Mouse (Mus musculus) small intestine, adult 2 months (tissue): Measurements from ENCODE around the gene Tmem30c. TPM values are rescaled to one million over a fixed set of nuclear protein-coding genes. Genes with fewer than 3 reads are reported as not detected.

Experiments used
- H3K27ac ChIP-seq: fragments of 200-500 bp; 2 replicates; pipeline ENCODE4 v1.5.1; 2012; ENCODE audit warnings: low read depth, low read length, control low read depth, inconsistent platforms; ENCODE audit not compliant: insufficient read depth
- H3K27me3 ChIP-seq: fragments of 200-500 bp; 2 replicates; pipeline ENCODE4 v1.6.1; 2012; ENCODE audit warnings: mild to moderate bottlenecking, moderate library complexity, low read length, inconsistent platforms; ENCODE audit not compliant: control insufficient read depth, insufficient read depth
- H3K36me3 ChIP-seq: fragments of 200-500 bp; 2 replicates; pipeline ENCODE4 v1.6.1; 2012; ENCODE audit warnings: mild to moderate bottlenecking, low read length, control low read depth, inconsistent platforms; ENCODE audit not compliant: control insufficient read depth, insufficient read depth
- H3K4me1 ChIP-seq: fragments of 200-500 bp; 2 replicates; pipeline ENCODE4 v1.6.1; 2012; ENCODE audit warnings: low read length, inconsistent platforms, mixed read lengths; ENCODE audit not compliant: control insufficient read depth, insufficient read depth, insufficient read length
- H3K4me3 ChIP-seq: fragments of 200-500 bp; 2 replicates; pipeline ENCODE4 v1.5.1; 2012; ENCODE audit warnings: low read depth, mild to moderate bottlenecking, control low read depth, inconsistent platforms, low read length, moderate library complexity
- CTCF ChIP-seq: fragments of 200-500 bp; IDR thresholded peaks from 2 replicates; pipeline ENCODE4 v1.5.1; 2012; ENCODE audit warnings: low read depth, mild to moderate bottlenecking, control low read depth, inconsistent platforms, low read length, moderate library complexity, mixed read lengths; ENCODE audit not compliant: insufficient replicate concordance, insufficient read length; ENCODE audit errors: extremely low read depth
- POLR2A ChIP-seq: fragments of 200-500 bp; IDR thresholded peaks from 2 replicates; pipeline ENCODE4 v1.6.1; 2012; ENCODE audit warnings: low read depth, mild to moderate bottlenecking, control low read depth, inconsistent platforms, low read length, moderate library complexity
- WGBS: fragments of 180-500 bp; shearing (Covaris S2); methylation state at CpG from one replicate; pipeline ENCODE4 v1.1.7; 2018; 5-methylcytosine and 5-hydroxymethylcytosine counted together
- polyA plus RNA-seq: library from polyadenylated mRNA; depleted of rRNA; stranded (reverse); fragments of >200 nt; gene quantifications from 2 replicates; pipeline ENCODE4 v1.2.3, GENCODE M21; 2012

Tmem30c gene
- polyA plus RNA-seq, 1 experiment: not detected

GRCm38 (mm10) chr16:57313487-57313886 lies 20.8 kb upstream of the Tmem30c start:
- TF ChIP-seq CTCF: no peak
- TF ChIP-seq POLR2A: no peak
- Histone ChIP-seq H3K4me3 (no peak overlapping the region), H3K36me3 (no peaks in the 10 kb centered on the region), H3K4me1 (no peaks in the 10 kb centered on the region), H3K27ac (no peak overlapping the region), H3K27me3 (no peaks in the 10 kb centered on the region)
- 81% methylated on average over 3 of the region's 3 CpGs for WGBS

- 85% methylated on average over 2 of the region's 2 CpGs for WGBS
- H3K36me3 ChIP-seq: no peaks in the 10 kb centered on the region
- no peak overlapping the region for H3K4me3 ChIP-seq
- H3K27me3 ChIP-seq: no peaks in the 10 kb centered on the region
- TF ChIP-seq CTCF: no peak
- no peak for TF ChIP-seq POLR2A
- H3K4me1 ChIP-seq: no peaks in the 10 kb centered on the region
- no peak overlapping the region for H3K27ac ChIP-seq
Observed at GRCm38 (mm10) chr16:57312130-57312529, 19.5 kb upstream of the Tmem30c start.

GRCm38 (mm10) chr16:57305463-57305862 lies 12.8 kb upstream of the Tmem30c start:
- TF ChIP-seq CTCF (no peak), POLR2A (no peak)
- no peak overlapping the region for H3K4me3 ChIP-seq
- no peaks in the 10 kb centered on the region for H3K36me3 ChIP-seq
- H3K27me3 ChIP-seq: no peaks in the 10 kb centered on the region
- no peaks in the 10 kb centered on the region for H3K4me1 ChIP-seq
- WGBS: 82% methylated on average over 6 of the region's 6 CpGs
- H3K27ac ChIP-seq: no peak overlapping the region

GRCm38 (mm10) chr16:57303716-57304115 lies 11.1 kb upstream of the Tmem30c start:
- no peaks in the 10 kb centered on the region for H3K4me1 ChIP-seq
- TF ChIP-seq CTCF: no peak
- TF ChIP-seq POLR2A: no peak
- H3K4me3 ChIP-seq: no peak overlapping the region
- no peaks in the 10 kb centered on the region for H3K36me3 ChIP-seq
- no peak overlapping the region for H3K27ac ChIP-seq
- 86% methylated on average over 19 of the region's 19 CpGs for WGBS
- H3K27me3 ChIP-seq: no peaks in the 10 kb centered on the region

DNA sequence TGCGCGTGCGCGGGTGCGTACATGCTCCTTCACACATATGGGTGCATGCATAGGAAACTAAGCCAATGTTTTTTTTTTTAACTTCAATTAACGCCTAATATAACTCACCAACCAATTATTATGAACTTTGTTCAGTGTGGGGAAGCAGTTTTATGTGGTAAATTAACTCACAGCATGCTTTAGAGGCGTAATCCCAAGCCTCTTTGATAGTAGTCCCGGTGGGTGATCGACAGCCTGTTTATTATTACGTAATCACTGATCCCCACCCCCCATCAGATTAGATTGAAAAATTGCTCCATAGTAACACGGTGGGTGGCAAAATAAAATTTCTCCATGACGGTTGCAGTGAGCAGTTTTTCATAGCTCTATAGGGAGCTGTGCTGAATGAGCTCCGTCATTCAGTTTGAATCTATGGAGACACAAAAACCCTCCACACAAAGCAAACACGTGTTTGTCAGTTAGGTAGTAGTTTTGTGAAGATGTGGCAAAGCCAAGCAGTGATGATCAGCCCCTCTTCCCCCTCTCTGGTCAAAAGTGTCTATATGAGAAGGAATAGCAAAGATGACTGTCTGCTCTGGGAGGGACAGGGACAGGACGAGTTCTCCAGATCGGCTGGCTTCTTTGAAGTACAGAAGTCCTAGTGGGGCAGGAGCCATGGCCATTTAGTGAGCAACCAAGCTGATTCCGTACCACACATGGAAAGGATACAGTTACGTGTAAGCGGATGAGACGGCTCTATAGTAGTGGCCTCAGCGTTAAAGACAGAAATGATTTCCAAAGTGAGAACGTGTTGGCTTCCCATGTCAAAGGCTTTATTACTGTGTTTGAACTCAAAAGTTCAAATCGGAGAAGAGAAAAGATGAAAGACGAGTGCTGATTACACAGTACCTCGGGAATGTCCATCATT lies 10.4 kb upstream of the Tmem30c start:
- H3K36me3 ChIP-seq: no peaks in the 10 kb centered on the region
- H3K27me3 ChIP-seq: no peaks in the 10 kb centered on the region
- 90% methylated on average over 25 of the region's 25 CpGs for WGBS
- TF ChIP-seq CTCF: no peak
- TF ChIP-seq POLR2A: no peak
- no peak overlapping the region for H3K4me3 ChIP-seq
- H3K4me1 ChIP-seq: no peaks in the 10 kb centered on the region
- no peak overlapping the region for H3K27ac ChIP-seq

DNA sequence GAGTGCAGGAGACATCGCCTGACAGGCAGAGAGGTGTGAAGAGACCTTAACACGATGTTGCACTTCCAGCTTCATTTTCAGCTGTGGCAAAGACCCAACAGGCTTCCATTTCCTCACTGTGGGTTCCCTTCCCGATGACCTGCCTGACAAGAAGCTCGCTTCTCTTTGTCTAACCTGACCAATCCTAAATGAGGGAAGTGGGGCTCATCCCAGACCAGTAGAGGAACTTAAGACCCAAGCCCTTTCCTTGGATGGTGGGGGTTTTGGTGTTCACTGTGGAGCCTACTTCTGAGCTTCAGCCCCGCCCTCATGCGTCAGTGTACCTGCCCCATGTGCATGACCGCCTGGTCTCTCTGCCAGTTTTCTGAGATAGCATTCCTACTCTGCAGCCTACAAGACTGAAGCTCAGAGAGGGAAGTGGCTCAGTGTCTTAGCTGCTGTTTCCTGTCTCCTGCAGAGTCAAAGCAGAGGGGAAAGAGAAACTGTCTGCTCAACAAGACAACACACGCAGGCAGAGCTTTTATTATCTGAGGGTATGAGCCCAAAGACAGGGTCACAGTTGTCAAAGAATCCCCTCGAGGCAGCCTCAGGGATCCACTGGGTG lies 8.9 kb upstream of the Tmem30c start:
- Histone ChIP-seq H3K27ac (no peak overlapping the region), H3K4me1 (no peaks in the 10 kb centered on the region), H3K27me3 (no peaks in the 10 kb centered on the region), H3K36me3 (no peaks in the 10 kb centered on the region), H3K4me3 (no peak overlapping the region)
- no peak for TF ChIP-seq CTCF
- no peak for TF ChIP-seq POLR2A
- WGBS: 70% methylated on average over 9 of the region's 9 CpGs

DNA sequence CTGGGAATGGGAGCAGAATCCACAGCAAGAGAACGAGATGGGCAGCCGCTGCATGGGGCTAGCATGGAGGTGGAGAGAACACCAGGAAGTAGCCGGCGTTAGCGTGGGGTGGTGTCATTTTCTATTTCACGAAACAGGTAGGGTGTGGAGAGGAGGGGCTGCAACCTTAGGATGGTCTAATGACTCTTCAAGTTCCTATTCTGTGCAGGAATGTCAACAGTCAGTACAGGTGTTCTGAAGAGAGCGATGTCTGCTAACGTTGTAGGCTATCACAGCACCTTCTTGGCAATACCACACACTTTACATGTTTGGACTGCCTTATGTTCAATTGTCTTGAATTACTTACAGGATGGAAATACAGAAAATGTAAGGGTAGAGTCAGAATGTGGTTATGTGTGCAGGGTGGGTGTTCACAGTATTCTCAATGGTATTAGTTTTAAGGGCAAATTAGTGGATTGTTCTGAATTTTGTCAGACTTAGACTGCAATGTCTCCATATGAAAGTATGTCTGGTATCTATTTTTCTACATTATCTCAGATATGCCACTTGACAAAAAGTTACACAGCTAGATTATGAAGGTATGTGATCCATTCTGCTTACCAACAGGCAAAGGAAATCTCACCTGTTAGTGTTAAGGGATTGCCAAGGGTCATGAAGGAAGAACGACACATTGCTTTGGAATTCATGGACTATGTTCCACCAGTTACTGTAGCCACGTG lies 2.7 kb upstream of the Tmem30c start:
- no peaks in the 10 kb centered on the region for H3K27me3 ChIP-seq
- WGBS: 69% methylated on average over 10 of the region's 10 CpGs
- no peak overlapping the region for H3K4me3 ChIP-seq
- H3K36me3 ChIP-seq: no peaks in the 10 kb centered on the region
- no peaks in the 10 kb centered on the region for H3K4me1 ChIP-seq
- no peak overlapping the region for H3K27ac ChIP-seq
- TF ChIP-seq POLR2A: no peak
- TF ChIP-seq CTCF: no peak
